Mouse (Mus musculus) liver, embryonic 14.5 days (tissue): ENCODE results near the gene Wnk2.

Source experiments
- CTCF ChIP-seq: IDR thresholded peaks from 2 replicates; pipeline ENCODE4 v1.5.1; 2016; ENCODE audit warnings: antibody characterized with exemption, low read depth, control low read depth
- EP300 ChIP-seq: IDR thresholded peaks from 2 replicates; pipeline ENCODE4 v1.6.1; 2016; ENCODE audit warnings: antibody characterized with exemption, low read depth

GRCm38 (mm10) chr13:49056304-49056703 lies 91.5 kb downstream of the Wnk2 start:
- TF ChIP-seq CTCF: no peak
- no peak for TF ChIP-seq EP300
